Mouse (Mus musculus) liver, embryonic 13.5 days (tissue): ENCODE measurements at regions not wholly inside any gene's neighbourhood (a gene's known extent, or its start where the extent isn't known, plus 50 kb on each side); places are given as distances from the start of the nearest gene placed in this dataset.
A peak's percentile ranks its signal among the peaks of the same experiment; 100 is the strongest.

Source experiments
- ATAC-seq: fragments of 200-750 bp; cut with Nextera tagmentation; 2 replicates; pipeline ENCODE4 v1.8.0; 2017; ENCODE audit warnings: low read depth, mild to moderate bottlenecking, moderate number of reproducible peaks, moderate library complexity
- DNase-seq: peaks from one replicate; pipeline ENCODE4 v3.0.0; 2022
- H3K27ac ChIP-seq: fragments of 300-500 bp; sonication (generic); 2 replicates; pipeline ENCODE4 v1.5.1; 2015; ENCODE audit warnings: moderate library complexity, mild to moderate bottlenecking, inconsistent platforms
- H3K27me3 ChIP-seq: fragments of 300-500 bp; sonication (generic); 2 replicates; pipeline ENCODE4 v1.6.1; 2015; ENCODE audit warnings: mild to moderate bottlenecking, inconsistent platforms
- H3K36me3 ChIP-seq: fragments of 300-500 bp; sonication (generic); 2 replicates; pipeline ENCODE4 v1.6.1; 2015; ENCODE audit warnings: mild to moderate bottlenecking, inconsistent platforms
- H3K4me1 ChIP-seq: fragments of 300-500 bp; sonication (generic); replicated peaks from 2 replicates; pipeline ENCODE4 v1.6.1; 2015; ENCODE audit warnings: inconsistent platforms
- H3K4me2 ChIP-seq: fragments of 300-500 bp; sonication (generic); 2 replicates; pipeline ENCODE4 v1.6.1; 2015; ENCODE audit warnings: inconsistent platforms, mild to moderate bottlenecking, moderate library complexity
- H3K4me3 ChIP-seq: fragments of 300-500 bp; sonication (generic); replicated peaks from 2 replicates; pipeline ENCODE4 v1.5.1; 2015; ENCODE audit warnings: mild to moderate bottlenecking, inconsistent platforms
- H3K9ac ChIP-seq: fragments of 300-500 bp; sonication (generic); 2 replicates; pipeline ENCODE4 v1.6.1; 2015; ENCODE audit warnings: mild to moderate bottlenecking, inconsistent platforms
- H3K9me3 ChIP-seq: fragments of 300-500 bp; sonication (generic); replicated peaks from 2 replicates; pipeline ENCODE4 v1.6.1; 2016; ENCODE audit warnings: inconsistent platforms
- WGBS: fragments of 180-500 bp; shearing (Covaris S2); methylation state at CpG from one replicate; pipeline ENCODE4 v1.1.7; 2015; ENCODE audit not compliant: insufficient replicate concordance; 5-methylcytosine and 5-hydroxymethylcytosine counted together

- Histone ChIP-seq H3K36me3 (no peaks in the 10 kb centered on the region), H3K9ac (no peak overlapping the region), H3K27ac (no peak overlapping the region), H3K4me1 (peaks cover 12% of the 10 kb centered on the region), H3K4me2 (no peak overlapping the region), H3K27me3 (no peaks in the 10 kb centered on the region), H3K4me3 (no peak overlapping the region), H3K9me3 (no peaks in the 10 kb centered on the region)
- ATAC-seq (no peak), DNase-seq (no peak)
- WGBS: 89% methylated on average over 1 of the region's 1 CpGs
Observed at GRCm38 (mm10) chr6:148627090-148627605, 183.0 kb upstream of the Tmtc1 start.

- H3K36me3 ChIP-seq: no peaks in the 10 kb centered on the region
- WGBS: 83% methylated on average over 2 of the region's 2 CpGs
- H3K4me3 ChIP-seq: no peak overlapping the region
- DNase-seq (no peak), ATAC-seq (no peak)
- no peak overlapping the region for H3K27ac ChIP-seq
- peaks cover 33% of the 10 kb centered on the region for H3K4me1 ChIP-seq
- no peaks in the 10 kb centered on the region for H3K27me3 ChIP-seq
- no peak overlapping the region for H3K4me2 ChIP-seq
- H3K9me3 ChIP-seq: no peaks in the 10 kb centered on the region
- no peak overlapping the region for H3K9ac ChIP-seq
Observed at GRCm38 (mm10) chr6:148623119-148623770, 179.1 kb upstream of the Tmtc1 start.

GRCm38 (mm10) chr6:148620034-148620433 lies 175.8 kb upstream of the Tmtc1 start:
- H3K36me3 ChIP-seq: no peaks in the 10 kb centered on the region
- H3K4me1 ChIP-seq: peaks cover 59% of the 10 kb centered on the region
- peak overlapping the region; percentile 56 for H3K9ac ChIP-seq
- ATAC-seq: peak; percentile 95
- DNase-seq: peak; percentile 56
- peak overlapping the region; percentile 86 for H3K27ac ChIP-seq
- 0% methylated on average over 1 of the region's 1 CpGs for WGBS
- no peaks in the 10 kb centered on the region for H3K9me3 ChIP-seq
- H3K27me3 ChIP-seq: no peaks in the 10 kb centered on the region
- 0 out of 2 replicates have a peak overlapping the region, but pooled peaks have one; percentile 8 for H3K4me3 ChIP-seq
- peak overlapping the region; percentile 53 for H3K4me2 ChIP-seq

GRCm38 (mm10) chr6:148615931-148616330 lies 171.7 kb upstream of the Tmtc1 start:
- DNase-seq: no peak
- Histone ChIP-seq H3K9me3 (no peaks in the 10 kb centered on the region), H3K27ac (peak overlapping the region; percentile 47), H3K27me3 (no peaks in the 10 kb centered on the region), H3K4me1 (peaks cover 58% of the 10 kb centered on the region), H3K4me2 (peak overlapping the region; percentile 38), H3K4me3 (no peak overlapping the region), H3K9ac (peak overlapping the region; percentile 24; the same call in 1 of the 2 replicates), H3K36me3 (no peaks in the 10 kb centered on the region)
- WGBS: 4% methylated on average over 4 of the region's 4 CpGs
- peak; percentile 60 for ATAC-seq

GRCm38 (mm10) chr6:148615442-148615841 lies 171.3 kb upstream of the Tmtc1 start:
- whole genome bisulfite sequencing: 1% methylated on average over 3 of the region's 3 CpGs
- peak overlapping the region; percentile 24; the same call in 1 of the 2 replicates for H3K9ac ChIP-seq

GRCm38 (mm10) chr6:148608881-148609280 lies 164.7 kb upstream of the Tmtc1 start:
- H3K27me3 ChIP-seq: no peaks in the 10 kb centered on the region
- H3K4me1 ChIP-seq: peaks cover 16% of the 10 kb centered on the region
- no peak overlapping the region for H3K4me2 ChIP-seq
- H3K4me3 ChIP-seq: no peak overlapping the region
- H3K27ac ChIP-seq: no peak overlapping the region
- WGBS: 55% methylated on average over 5 of the region's 5 CpGs
- no peaks in the 10 kb centered on the region for H3K36me3 ChIP-seq
- no peak for DNase-seq
- no peak for ATAC-seq
- no peak overlapping the region for H3K9ac ChIP-seq
- H3K9me3 ChIP-seq: no peaks in the 10 kb centered on the region

More at GRCm38 (mm10) chr6:148615442-148615841, 171.3 kb upstream of the Tmtc1 start:
- peaks cover 54% of the 10 kb centered on the region for H3K4me1 ChIP-seq
- H3K4me3 ChIP-seq: no peak overlapping the region
- no peaks in the 10 kb centered on the region for H3K36me3 ChIP-seq
- ATAC-seq (no peak), DNase-seq (no peak)
- peak overlapping the region; percentile 38 for H3K4me2 ChIP-seq
- H3K27me3 ChIP-seq: no peaks in the 10 kb centered on the region
- H3K27ac ChIP-seq: peak overlapping the region; percentile 47
- H3K9me3 ChIP-seq: no peaks in the 10 kb centered on the region

- Histone ChIP-seq H3K4me3 (no peak overlapping the region), H3K4me1 (peaks cover 42% of the 10 kb centered on the region), H3K9ac (no peak overlapping the region), H3K27me3 (no peaks in the 10 kb centered on the region), H3K4me2 (no peak overlapping the region), H3K27ac (peak overlapping the region; percentile 16; the same call in 1 of the 2 replicates), H3K36me3 (no peaks in the 10 kb centered on the region), H3K9me3 (no peaks in the 10 kb centered on the region)
- no peak for DNase-seq
- no peak for ATAC-seq
- 95% methylated on average over 1 of the region's 1 CpGs for WGBS
Observed at GRCm38 (mm10) chr6:148605226-148605625, 161.0 kb upstream of the Tmtc1 start.

- no peaks in the 10 kb centered on the region for H3K27me3 ChIP-seq
- ATAC-seq: no peak
- H3K4me2 ChIP-seq: no peak overlapping the region
- no peak overlapping the region for H3K4me3 ChIP-seq
- no peaks in the 10 kb centered on the region for H3K36me3 ChIP-seq
- 0% methylated on average over 1 of the region's 1 CpGs for WGBS
- no peak for DNase-seq
- H3K27ac ChIP-seq: peak overlapping the region; percentile 89
- peaks cover 42% of the 10 kb centered on the region for H3K4me1 ChIP-seq
- H3K9ac ChIP-seq: no peak overlapping the region
- no peaks in the 10 kb centered on the region for H3K9me3 ChIP-seq
Observed at GRCm38 (mm10) chr6:148604790-148605189, 160.6 kb upstream of the Tmtc1 start.

- Histone ChIP-seq H3K9ac (peak overlapping the region; percentile 66), H3K9me3 (no peaks in the 10 kb centered on the region), H3K36me3 (no peaks in the 10 kb centered on the region), H3K4me2 (peak overlapping the region; percentile 48), H3K27ac (peak overlapping the region; percentile 89), H3K27me3 (no peaks in the 10 kb centered on the region), H3K4me1 (peaks cover 51% of the 10 kb centered on the region), H3K4me3 (no peak overlapping the region)
- no peak for DNase-seq
- peak; percentile 69 for ATAC-seq
- 64% methylated on average over 2 of the region's 2 CpGs for WGBS
Observed at GRCm38 (mm10) chr6:148603878-148604277, 159.7 kb upstream of the Tmtc1 start.

GRCm38 (mm10) chr6:148603460-148603859 lies 159.3 kb upstream of the Tmtc1 start:
- Histone ChIP-seq H3K4me3 (0 out of 2 replicates have a peak overlapping the region, but pooled peaks have one; percentile 12), H3K4me2 (peak overlapping the region; percentile 48), H3K4me1 (peaks cover 55% of the 10 kb centered on the region), H3K9me3 (no peaks in the 10 kb centered on the region), H3K27ac (peak overlapping the region; percentile 89), H3K27me3 (no peaks in the 10 kb centered on the region), H3K36me3 (no peaks in the 10 kb centered on the region), H3K9ac (peak overlapping the region; percentile 66)
- DNase-seq: peak; percentile 80
- 17% methylated on average over 4 of the region's 4 CpGs for WGBS
- peak; percentile 98 for ATAC-seq

- ATAC-seq (peak; percentile 43), DNase-seq (peak; percentile 9)
- Histone ChIP-seq H3K4me3 (0 out of 2 replicates have a peak overlapping the region, but pooled peaks have one; percentile 12), H3K9me3 (no peaks in the 10 kb centered on the region), H3K27me3 (no peaks in the 10 kb centered on the region), H3K36me3 (no peaks in the 10 kb centered on the region), H3K4me2 (peak overlapping the region; percentile 48), H3K4me1 (peaks cover 55% of the 10 kb centered on the region), H3K27ac (peak overlapping the region; percentile 89), H3K9ac (peak overlapping the region; percentile 66)
- 70% methylated on average over 2 of the region's 2 CpGs for WGBS
Observed at GRCm38 (mm10) chr6:148602894-148603293, 158.7 kb upstream of the Tmtc1 start.

GRCm38 (mm10) chr6:148600934-148601333 lies 156.7 kb upstream of the Tmtc1 start:
- Histone ChIP-seq H3K27ac (peak overlapping the region; percentile 44), H3K4me1 (peaks cover 55% of the 10 kb centered on the region)

More at GRCm38 (mm10) chr6:148600934-148601333, 156.7 kb upstream of the Tmtc1 start:
- H3K4me3 ChIP-seq: no peak overlapping the region
- H3K4me2 ChIP-seq: no peak overlapping the region
- H3K9me3 ChIP-seq: no peaks in the 10 kb centered on the region
- H3K9ac ChIP-seq: no peak overlapping the region
- ATAC-seq: no peak
- no peak for DNase-seq
- no peaks in the 10 kb centered on the region for H3K27me3 ChIP-seq
- no peaks in the 10 kb centered on the region for H3K36me3 ChIP-seq
- 72% methylated on average over 2 of the region's 2 CpGs for WGBS
